Mouse (Mus musculus) embryo, embryonic 11.5 days (tissue): ENCODE results near the gene B3gnt2.

Experiments
- DNase-seq: peaks from one replicate; pipeline ENCODE4 v3.0.0-alpha.2; 2012; ENCODE audit warnings: low read depth, low spot score

B3gnt2 gene

DNA sequence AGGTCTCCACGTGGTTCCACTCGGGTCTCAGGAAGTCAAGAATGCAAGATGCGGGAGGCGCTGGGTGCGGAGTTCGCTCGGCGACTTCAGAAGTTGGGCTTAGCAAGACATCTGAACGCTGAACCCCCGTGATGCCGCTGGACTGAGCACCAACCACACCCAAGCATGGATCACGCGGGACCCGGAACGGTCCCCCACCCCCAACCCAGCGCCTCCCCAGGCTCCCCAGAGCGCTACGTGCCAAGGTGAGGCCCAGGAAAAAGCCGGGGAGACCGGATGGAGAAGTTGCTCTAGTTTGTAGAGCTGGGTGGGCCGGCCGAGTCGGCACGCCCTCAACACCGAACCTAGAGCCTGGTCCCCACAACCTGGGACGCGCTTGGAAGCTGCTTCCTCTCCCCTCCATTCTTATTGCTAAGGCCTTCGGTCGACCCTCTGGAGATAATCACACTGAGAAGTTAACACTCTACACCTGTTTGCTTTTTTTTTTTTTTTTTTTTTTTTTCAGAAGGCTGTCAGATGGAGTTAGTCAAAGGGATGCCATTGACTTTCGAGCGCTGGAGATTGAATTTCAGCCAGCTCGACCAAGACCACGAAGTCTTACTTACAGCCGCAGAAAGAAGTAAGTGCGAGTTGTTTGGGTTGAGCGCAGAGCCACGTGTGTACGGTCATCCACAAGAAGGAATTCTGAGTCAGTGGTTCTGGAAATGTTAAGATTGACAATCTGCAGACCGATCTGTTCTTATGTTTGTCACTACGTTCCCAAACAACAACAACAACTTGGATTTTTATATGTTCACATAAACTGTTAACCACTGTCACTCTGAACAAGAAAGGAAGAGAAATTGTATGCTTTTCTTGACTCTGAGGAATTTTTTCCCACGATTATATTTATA, at the start of gene B3gnt2:
TSS of gene B3gnt2 (minus strand) at position 627 of the 893 bp plus-strand sequence.
- DNase-seq, result no peak

DNA sequence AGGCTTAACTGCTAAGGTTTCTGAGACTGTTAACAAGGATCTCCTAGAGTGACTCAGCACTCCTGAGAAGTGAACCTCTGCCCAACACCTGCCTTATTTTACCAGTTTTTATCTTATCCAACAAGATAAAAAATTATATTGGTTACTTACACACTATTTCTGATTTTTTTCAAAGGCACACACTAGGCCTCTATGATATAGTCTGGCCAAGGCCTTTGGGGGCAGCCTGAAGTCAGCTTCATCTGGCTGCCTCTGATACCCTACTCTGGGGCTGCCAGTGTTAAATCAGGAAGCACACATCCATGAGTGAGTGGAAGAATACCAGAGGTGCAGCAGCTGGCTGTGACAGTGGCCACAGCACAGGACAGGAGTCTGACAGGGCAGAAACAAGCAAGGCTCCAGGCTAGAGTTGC, 45.7 kb upstream of the B3gnt2 start:
- DNase-seq, result no peak

DNA sequence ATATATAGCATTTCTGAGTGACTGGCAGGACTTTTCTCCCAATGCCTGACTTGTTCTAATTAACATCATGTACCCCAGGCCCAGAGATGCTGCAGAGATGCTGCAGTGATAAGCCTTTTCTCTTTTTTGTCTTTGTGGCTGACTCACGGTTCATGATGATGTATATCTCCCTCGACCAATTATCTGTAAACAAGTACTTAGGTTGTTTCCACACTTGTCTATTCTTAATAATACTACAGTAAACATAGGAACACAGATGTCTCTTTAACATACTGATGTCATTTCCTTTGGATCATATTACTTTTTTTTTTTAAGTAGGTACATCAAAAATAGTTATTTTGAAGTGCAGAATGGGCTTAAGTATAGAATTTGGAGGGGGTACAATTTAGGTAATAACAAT, 42.2 kb upstream of the B3gnt2 start:
- no peak for DNase-seq

DNA sequence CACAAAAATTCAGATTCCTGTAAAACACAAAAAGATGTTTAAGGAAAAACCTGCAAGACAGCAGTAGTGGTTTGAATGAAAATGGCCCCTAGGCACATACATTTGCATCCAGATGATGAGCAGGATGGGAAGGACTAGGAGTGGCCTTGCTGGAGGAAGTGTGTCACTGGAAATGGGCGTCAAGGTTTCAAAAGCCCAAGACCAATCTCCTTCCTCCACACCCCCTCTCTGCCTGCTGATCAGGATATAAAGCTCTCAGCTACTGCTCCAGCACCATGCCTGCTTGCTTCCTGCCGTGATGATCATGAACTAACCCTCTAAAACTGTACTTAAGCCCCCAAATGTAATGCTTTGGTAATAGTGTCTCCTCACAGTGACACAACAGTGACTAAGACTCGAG, 39.3 kb upstream of the B3gnt2 start:
- no peak for DNase-seq

DNA sequence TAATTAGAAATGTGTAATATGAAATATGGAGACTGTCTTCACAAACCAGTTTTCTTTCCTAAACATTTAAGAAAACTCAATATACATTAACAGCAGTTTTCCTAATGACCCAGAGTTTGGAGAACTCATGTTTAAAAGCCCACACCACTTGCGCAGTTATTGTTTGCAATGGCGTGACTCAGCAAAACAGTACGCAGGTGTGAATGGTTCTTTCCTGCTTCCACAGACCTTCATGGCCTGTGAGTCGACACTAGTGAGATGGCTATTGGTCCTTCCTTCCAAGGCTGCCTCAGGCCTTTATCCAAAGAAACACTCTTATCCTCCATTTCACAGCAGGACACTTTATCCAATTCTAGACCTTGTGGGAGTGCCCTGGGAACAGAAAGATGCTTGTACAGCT, 36.9 kb upstream of the B3gnt2 start:
- DNase-seq, result no peak

DNA sequence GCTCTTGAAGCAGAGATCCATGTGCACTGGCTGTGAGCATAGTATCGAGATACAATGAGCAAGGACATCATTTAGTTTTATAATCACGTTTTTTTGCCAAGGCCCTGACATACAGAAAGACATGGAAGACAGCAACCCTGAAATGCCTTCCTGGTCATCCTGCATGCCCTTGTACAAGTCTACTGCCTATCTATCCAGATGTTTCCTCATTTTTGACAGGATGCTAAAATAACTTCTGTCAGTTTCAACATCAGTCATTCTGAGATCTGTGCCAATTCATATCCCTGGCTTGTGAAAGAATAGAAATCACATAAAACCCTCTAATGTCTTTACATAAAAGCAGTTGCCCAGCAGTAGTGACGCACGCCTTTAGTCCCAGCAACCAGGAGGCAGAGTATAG, 36.4 kb upstream of the B3gnt2 start:
- DNase-seq, result no peak

DNA sequence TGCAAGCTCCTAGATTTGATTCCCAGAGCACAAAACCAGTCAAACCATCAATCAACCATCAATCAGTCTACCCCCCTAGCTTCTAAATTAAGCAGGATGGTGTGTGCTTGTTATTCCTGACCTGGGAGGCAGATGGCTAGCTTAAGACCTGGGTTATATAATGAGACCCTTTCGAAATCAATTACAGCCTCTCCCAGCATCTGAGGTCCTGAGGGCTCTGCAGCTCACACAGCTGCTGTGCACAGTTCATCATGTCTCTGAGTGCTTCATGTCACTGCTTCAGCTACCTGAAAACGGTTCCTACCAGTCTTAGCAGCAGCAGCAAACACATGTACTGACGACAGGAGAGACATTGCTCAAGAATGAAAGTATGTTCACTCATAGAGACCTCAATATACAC, 32.3 kb upstream of the B3gnt2 start:
- DNase-seq, result no peak

DNA sequence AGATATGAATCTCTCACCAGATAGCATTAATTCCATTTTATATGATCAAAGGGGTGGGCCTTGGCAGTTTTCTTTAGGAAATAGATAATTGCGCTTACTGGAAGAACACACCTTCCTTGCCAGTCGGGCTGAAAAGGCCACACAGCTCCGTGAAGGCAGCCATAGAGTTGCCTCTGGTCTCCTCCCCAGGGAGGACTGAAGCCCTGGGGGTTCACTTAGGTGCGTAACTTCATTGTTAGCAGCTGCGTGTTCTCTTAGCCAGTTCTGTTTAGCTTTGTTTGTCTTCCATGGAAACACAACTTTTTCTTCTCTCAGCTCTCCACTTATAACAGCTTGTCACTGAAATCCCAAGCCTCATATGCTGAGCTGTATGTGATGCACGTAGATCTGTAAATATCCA, 31.7 kb upstream of the B3gnt2 start:
- no peak for DNase-seq

DNA sequence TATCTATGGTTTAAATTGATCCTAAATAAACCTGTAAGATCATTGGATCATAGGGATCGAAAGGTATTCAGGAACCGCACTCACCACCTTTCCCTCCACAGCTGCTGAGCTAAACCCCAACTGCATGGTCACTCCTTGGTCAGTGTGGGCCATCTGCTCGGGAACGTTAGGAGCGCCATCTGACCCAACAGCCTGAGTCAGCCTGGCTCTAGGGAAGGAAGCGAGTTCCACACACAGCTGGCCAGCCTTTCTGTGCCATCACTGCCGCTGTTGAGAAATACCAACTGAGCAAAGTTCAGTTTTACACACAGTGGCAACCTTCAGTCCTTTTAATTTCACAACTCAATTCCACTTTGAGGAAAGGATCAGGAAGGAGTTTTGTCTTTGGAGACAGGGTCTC, 31.1 kb upstream of the B3gnt2 start:
- no peak for DNase-seq

DNA sequence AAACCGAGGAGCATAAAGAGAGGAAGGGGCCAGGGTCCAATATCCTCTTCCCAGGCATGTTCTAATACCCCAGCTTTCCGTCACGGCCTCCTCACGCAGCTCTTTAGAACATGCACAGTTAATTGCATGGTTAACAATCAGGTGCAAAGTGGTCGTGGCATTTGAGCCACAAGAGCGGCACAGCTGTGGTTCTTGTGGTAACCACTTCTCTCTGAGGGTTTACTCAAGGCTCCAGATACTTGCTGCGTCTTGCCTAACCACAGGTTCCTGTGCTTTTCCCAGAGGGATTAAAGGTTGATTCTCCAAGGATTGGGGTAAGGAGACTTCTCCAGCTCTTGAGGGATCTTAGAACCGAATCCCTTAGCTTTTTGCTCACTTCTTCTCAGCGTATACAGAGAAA, 30.5 kb upstream of the B3gnt2 start:
- DNase-seq, result no peak

DNA sequence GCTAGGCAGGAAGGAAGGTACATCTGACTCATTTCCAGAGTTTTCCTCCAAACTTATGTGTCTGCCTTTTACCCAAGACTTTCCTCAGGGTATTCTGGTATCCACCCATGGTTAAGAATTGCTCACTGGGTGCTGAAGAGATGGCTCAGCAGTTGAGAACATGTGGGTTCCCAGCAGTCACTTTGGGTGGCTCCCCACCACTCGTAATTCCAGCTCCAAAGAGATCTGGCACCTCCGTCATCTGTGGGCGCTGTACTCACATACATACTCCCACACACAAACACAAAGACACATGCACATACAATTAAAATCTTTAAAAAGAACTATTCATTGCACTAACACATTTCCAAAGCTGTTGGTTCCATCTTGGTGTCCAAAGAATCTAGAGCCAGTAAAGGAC, 28.5 kb upstream of the B3gnt2 start:
- DNase-seq, result no peak

DNA sequence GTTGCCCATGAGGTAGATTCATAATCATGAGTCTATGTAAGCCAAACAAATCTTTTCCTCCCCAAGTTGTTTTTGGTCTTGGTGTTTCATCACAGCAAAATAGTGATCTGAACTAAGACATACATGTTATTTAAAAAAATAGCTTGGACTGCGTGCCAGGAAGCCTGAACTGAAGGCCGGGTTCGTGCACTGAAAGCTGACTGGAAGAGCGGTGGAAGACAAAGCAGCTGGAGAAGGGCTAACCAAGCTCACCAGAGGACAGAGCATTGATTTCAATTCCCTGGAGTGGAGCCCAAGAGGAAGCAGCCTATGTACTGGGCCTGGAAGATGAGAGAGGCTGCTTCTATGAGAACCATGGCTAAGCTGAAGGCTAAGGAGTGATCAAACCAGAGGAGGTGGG, 26.2 kb upstream of the B3gnt2 start:
- DNase-seq, result no peak

DNA sequence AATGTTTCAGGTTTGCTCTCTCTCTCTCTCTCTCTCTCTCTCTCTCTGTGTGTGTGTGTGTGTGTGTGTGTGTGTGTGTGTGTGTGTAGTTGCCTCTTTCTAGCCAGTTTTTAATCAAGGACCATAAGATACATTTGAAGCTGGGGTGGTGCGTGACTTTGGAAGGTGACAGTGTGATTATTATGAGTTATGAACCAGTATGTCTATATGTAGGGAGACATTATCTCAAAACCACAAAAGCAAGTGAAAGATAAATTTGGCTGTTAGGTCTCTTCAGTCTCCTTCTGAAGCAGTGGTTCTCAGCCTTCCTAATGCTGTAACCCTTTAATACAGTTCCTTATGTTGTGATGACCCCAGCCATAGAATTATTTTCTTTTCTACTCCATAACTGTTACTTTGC, 24.6 kb upstream of the B3gnt2 start:
- DNase-seq, result no peak

DNA sequence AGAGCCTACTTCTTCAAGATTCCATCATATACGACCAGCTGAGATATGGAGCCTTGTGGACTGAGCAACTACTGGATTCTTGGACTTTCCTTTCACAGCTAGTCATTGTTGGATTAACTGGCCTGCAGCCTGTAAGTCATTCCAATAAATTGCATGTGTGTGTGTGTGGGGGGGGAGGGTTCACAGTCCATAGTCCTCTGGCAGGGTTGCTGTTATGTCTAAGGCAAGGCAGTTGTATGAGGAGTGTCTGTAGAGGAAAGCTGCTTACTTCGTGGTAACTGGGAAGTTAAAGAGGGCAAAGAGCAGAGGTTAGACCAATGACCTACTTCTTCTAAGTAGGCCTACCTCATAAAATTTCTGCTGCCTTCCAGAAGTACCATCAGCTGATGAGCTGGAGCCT, 22.9 kb upstream of the B3gnt2 start:
- DNase-seq, result no peak

DNA sequence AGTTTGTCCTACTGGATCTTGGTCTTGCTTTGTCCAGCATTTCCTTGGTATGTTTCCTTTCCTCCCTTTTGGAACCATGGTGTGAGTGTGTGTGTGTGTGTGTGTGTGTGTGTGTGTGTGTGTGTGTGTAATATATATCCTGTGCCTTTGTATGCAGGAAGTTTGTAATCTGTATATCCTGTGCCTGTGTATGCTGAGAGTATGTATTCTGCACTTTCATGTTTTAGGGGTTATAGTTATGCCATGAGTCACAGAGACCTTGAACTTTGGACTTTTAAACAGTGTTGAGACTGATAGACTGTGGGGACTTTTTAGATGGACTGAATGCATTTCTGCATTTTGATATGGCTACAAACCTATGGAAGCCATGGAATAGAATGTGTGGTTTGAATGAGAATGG, 22.2 kb upstream of the B3gnt2 start:
- no peak for DNase-seq

DNA sequence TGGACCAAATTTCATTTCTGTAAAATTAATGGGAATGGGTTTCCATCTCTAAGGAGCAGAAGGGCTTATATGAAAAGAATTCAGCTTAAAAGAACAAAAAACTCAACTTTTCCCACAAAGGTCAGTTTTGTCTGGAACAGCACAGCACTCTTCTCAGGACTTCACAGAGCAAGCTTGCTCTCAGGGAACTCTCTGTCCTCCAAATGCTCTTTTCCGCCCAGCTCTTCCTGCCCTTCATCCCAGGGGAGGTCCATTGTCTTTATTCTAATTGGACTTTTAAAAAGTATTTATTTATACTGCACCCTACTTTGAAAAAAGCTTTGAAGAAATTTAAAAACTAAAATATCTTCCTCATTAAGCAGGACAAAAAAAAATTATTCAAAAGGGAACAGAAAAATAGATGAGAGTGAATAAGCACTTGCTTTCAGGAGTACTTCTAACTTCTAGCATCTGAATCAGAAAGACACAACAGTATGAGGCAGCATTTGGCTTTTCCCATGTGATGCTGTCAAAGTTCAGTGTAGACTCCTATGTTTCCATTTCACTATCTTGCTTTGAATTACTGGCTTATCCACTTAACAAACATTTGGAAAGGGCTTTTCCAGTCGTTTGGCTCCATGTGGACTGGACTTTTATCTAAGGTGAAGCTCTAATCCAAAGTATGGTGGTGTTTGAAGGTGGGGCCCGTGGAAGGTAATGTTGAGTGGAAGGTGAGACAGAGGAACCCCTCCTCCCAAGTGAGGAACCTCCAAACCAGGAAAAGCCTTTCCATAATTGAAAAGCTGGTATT, 19.8 kb upstream of the B3gnt2 start:
- DNase-seq, result no peak

DNA sequence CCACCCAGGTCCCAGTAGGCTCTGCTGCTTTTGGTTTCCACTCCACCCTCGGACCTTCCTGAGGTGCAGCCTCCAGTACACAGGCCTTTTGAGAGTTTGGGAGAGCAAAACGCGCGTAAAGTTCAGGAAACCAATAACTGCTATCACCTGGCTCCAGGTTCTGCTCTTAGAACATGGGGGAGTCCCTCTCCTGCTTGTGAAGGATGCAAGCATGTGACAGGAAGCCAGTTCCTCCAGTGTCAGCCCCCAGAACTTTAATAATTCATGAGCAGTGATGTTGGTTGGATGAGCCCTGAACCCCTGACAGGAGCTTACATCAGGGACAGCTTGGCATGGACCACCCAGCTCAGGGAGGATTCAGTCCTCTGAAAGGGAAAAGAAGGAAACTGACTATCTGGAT, 18.9 kb upstream of the B3gnt2 start:
- no peak for DNase-seq

DNA sequence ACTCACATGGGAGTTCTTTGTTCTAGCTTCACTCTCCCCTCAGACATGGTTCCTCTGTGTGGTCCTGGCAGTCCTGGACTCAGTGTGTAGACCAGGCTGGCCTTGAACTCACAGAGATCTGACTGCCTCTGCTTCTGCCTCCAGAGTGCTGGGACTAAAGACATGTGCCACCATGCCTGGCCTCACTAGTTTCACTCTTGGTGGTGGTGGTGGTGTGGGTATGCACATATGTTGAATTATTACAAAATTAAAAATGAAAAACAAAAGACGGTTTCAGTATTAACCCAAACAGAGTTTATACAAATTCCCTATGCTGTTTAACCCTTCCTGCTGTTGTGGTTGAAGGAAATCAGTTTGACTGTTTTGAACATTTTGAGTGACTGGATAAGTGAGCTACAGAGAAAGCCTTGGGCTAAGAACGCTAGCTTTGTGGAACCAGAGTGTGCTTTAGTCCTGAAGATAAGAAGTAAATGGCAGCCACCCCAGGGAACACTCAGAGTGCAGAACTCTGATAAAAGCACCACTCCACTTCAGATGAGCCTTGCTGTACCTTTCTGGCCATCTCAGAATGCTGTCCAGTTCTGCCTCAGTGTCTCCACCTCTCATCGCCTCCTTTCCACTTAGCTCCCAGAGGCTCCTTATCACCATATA, 16.0 kb upstream of the B3gnt2 start:
- no peak for DNase-seq

DNA sequence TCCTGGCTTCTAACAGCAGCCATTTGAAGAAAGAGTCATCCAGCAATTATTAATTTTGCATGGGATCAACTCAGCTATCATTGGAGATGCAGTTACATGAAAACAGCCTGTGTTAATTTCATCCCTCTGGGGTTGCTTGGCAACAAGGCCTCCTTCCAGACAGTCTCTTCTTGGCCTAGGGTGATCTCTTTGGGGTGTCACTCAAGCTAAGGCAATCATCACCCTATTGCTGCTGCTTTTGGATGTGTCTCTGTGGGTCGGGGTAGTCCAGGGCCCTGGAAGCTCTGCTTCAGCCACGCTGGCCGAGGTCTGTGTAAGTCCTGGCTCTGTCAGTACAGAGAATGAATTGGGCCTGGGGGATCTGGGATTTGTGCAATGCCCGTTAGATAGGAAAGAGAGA, 14.5 kb upstream of the B3gnt2 start:
- DNase-seq, result no peak

DNA sequence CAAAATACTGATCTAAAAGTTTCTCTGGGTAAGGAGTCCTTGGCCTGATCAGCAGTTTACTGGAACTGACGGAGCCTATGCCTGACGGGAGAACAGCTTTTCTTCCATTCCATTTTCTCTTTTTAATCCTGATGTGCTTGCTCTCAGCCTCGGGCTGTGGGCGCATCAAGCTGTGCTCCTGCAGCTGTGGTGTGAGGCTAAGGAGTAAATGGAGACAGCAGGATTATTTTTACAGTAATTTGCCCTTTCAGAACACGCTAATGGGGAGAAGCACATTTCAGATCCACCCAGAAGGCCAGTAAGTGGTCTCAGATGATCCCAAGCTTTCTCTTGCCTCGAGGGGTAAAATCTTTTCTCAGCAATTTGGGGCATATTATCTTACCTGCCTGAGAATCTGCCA, 14.0 kb upstream of the B3gnt2 start:
- no peak for DNase-seq

DNA sequence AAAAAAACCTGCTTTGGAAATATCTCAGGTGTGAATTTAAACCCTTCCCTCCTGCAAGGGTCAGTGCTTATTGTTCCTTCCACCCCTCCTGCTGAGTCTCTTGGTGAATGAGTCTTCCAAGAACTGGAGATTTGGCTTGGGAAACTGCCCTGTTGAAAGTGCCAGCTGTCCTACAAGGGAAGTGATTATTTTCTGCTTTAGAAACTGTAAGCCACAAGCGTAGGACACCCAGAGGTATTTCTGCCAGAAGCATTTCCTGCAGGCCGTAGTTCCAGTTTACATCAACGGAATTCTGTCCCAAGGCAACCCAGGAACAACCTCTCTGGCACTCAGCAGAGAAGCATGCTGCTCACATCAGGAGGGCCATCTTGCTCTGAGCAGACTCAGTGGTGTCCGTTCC, 12.6 kb upstream of the B3gnt2 start:
- DNase-seq, result no peak

DNA sequence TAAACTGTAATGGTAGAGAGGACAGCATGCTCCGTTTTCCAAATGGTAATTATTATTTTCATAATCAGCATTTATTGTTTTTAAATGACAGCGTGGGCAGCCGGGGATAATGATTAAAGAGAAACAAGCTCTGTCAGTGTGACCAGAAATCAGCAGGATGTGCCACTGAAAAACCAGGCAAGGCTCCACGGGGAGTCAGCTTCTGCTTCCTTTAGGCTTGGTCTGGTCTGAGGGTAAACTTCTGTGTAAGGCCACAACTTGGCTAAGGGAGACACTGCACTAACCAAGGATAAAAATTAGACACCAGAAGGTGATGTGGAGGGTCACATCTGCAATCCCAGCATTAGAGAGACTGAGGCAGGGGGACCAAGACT, 11.5 kb upstream of the B3gnt2 start:
- DNase-seq, result no peak
